Mouse (Mus musculus): ENCODE results near the gene Vmn2r99.

Gene Vmn2r99

GRCm38 (mm10) chr17:19361649-19362048, at the start of gene Vmn2r99:
Vmn2r99 (plus strand) TSS chr17:19361949.
- in situ Hi-C loops (cut with MboI, MseI) = no loop called here

GRCm38 (mm10) chr17:19437623-19438022, 75.9 kb downstream of the Vmn2r99 start:
- in situ Hi-C loops (cut with MboI, MseI) = no loop called here

- in situ Hi-C loops (cut with MboI, MseI) = no loop called here
Observed at GRCm38 (mm10) chr17:19444932-19445331, 83.2 kb downstream of the Vmn2r99 start.
